Mouse (Mus musculus): ENCODE measurements around the gene Ccdc150.
A peak's percentile ranks its signal among the peaks of the same experiment; 100 is the strongest.

The Ccdc150 gene

DNA sequence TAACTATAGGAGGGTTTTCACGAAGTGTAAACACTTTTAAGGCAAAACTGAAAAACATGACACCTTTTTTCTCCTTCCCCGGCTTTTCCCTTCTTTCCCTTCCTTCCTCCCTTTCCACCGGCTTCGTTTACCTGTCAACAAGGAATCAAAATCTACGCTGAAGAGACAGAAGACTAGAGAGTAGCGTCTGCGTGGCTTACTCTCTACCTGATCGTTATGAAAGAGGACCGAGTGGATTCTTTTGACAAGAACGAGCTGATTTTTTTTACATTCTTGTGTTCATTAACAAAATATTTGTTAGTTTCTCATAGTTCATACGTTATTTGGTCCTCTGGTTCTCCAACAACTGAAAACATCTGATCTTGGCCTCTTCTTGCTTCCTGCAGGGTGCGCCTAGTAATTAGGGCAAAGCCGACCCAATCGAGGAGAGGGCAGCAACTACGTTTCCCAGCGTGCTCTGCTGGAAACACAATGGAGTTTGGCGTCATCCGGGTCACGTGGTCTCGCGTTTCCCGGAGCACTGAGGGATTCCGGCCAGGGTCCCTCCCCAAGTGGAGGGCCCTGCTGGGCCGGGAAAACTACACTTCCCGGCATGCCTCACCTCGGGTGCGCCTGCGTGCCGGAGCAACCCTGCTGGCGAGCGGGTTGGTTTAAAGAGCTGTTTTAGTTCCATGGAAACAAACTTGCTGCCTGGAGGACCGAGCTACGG, at the start of gene Ccdc150:
Ccdc150 (plus strand) TSS at position 526 of the 709 bp plus-strand sequence.
- DNase-seq (ENCODE audit: low spot score) = peak; percentile 78

DNA sequence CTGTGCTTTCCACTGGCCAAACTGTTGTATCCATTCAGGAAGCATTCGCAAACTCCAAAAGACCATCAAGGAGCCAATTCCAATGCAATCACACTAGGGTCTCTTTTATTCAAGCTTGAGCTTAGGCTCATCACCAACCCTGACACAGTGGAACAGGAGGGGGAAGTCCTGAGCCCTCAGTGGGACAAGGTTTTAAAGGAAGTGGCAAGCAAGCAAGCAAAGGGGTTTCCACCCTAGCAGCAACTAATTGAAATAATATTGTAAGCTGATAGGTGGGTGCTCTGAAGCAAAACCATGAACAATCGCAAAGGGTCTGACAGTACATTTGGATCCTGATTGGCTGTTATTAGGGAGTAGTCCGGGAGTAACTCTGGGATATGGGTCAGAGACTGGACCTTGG, 30.2 kb upstream of the Ccdc150 start:
- DNase-seq (ENCODE audit: low spot score) = no peak

DNA sequence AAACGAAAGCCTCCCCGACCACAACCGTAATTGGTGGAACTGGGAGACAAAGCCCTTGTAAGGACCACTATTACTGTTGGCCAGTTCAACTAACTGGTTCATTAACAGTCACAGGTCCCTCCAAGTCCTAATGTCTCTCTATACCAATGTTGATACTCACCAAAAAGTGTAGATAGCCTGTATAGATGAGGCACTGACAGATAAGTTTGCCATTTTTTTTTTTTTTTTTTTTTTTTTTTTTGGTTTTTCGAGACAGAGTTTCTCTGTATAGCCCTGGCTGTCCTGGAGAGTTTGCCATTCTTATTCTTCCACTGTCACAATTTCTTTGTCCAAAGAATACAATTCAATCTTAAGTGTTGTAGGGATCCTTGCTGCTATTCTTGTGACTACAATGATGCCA, 7.8 kb upstream of the Ccdc150 start:
- DNase-seq (ENCODE audit: low spot score) = no peak

DNA sequence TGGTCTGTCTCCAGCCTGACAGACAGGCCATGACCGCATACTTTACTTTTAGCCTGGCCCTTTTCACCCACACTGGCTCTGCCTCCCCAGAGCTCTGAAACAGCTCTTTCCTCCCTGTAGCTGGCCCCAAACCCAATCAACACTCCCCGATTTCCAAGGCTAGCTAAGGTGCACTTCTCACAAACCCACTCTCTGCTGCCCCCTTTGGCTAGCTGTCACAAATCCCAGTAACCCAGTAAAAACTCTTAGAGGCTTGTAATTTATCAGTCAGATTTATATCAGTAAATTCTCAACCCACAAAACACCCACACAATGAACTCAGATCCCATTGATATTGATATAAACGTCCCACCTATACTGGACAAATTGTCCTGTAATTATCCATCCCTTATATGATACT, 25.1 kb downstream of the Ccdc150 start:
- no peak for DNase-seq (ENCODE audit: low spot score)

DNA sequence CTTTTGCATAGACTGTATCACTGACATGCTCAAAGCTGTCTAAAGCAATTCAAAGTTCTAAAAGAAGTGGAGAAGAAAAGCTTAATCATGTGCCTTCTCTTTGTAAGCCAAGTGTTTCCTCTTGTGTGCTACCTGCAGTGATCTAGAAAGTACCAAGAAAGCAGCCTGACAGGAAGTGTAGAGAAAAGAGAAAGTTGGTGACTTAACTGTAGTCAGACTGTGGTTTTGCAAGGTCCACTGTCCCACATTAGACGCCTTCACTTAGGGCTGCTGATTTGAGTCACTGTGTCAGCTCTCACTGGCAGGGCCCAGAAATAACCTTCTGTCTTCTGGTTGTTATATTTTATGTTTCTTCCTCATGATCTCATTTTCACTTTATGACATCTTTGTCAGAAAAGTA, 29.1 kb downstream of the Ccdc150 start:
- no peak for DNase-seq (ENCODE audit: low spot score)

DNA sequence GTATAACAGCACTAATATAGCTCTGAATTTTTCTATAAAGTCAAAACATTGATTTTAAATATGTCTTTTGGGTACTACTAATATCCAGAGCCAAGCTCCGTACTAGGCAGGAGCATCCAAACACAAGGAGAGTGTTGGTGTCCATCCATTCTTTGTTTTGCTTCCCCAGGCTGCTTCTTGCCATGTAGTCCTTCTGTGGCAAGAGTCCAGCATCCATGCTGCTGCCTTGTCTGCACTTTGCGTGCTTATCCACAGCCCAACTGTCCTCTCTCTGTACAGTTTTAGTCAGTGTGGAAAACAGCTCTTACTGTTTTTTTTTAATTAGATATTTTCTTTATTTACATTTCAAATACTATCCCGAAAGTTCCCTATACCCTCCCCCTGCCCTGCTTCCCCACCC, 30.2 kb downstream of the Ccdc150 start:
- DNase-seq (ENCODE audit: low spot score) = no peak

DNA sequence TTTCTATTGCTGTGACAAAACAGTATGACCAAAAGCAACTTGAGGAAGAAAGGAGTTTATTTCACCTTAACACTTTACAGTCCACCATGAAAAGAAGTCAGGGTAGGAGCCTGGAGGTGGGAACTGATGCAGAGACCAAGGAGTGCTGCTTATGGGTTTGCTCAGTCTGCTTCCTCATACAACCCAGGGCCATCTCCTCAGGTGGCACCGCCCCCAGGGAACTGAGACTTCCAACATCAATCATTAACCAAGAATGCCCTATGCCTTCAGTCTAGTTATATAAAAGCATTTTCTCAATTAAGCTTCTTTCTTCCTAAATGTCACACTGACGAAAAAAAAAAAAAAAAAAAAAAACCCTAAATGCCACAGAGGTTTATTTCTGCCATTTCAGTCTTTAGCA, 55.9 kb downstream of the Ccdc150 start:
- DNase-seq (ENCODE audit: low spot score) = no peak

DNA sequence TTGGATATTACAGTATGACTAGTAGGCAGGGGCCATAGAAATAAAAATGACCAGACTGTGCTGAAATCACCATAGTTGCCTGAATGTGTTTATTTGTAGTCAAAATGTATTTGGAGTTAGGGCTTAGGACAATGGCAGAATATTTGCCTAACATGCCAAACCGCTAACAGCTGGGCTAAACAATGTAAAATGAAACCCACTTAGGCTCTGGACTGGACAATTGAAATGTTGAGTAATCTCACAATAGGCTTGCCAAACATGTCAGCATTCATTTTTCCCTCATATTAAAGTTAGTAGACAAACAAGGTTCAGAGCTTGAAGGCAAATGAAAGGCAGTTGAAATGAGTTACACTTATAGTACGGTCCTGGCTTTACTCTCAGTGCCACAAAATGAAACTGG, 76.2 kb downstream of the Ccdc150 start:
- DNase-seq (ENCODE audit: low spot score) = no peak

DNA sequence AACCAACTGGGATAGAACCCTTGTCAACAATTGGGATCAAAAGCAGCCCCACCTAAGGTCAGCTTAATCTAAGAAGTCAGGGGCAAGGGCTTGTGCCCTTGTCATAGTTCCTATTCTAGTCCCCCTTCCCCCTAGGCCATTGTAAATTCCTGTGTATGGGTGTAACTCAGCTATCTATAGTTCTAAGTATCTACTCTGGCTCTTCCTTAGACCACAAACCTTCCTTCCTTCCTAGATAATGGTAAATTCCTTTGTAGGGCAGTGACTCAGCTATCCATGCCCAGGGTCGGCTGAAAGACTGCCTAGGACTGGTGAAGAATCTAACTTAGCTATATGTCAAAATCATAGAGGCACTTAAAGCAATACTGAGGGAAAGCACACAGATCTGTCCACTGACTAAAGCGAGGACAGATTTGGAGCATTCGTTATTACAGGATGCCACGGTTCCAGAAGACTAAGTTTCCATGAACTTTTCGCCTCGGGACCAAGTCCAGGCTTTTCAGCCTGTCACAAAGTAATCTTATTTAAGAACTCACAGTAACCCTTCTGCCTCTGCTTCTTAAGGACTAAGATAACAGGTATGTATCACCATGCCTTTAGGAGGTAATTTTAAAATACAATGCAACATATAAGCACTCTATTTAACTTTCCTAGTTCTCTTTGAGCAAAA, 77.5 kb downstream of the Ccdc150 start:
- DNase-seq (ENCODE audit: low spot score) = no peak

DNA sequence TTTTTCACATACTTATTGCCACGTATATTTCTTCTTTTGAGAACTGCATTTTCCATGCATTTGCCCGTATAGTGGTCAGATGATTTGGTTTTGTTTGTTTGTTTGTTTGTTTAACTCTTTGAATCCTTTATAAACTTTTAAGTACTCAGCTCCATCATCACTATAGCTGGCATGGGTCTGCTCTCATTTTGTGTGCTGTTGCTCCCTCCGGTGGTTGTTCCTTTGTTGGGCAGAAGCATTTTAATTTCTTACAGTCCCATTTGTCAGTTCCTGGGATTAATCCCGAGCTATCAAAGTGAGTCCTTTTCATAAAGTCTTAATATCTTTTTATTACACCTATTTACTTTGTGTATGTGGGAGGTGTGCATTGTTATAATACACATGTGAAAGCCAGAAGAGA, 82.5 kb downstream of the Ccdc150 start:
- DNase-seq (ENCODE audit: low spot score) = no peak

DNA sequence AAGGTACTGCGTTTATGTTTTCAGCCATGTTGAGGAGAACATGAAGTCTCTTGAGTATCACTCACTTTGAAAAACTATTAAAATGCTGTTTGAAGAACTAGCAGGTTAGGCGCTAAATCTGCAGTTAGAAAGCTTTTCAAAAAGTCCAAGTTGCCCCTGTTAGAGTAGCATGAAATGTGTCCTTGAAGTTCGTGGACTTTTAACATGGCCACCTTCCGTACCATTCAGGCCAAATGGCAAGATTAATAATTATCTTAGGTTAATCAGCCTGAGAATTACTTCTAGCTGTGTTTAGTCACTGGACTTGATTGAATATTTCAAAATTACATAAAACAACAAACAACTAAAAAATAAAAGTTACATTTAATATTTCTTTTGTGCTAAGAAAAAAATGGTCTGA, 104.3 kb downstream of the Ccdc150 start:
- no peak for DNase-seq (ENCODE audit: low spot score)

DNA sequence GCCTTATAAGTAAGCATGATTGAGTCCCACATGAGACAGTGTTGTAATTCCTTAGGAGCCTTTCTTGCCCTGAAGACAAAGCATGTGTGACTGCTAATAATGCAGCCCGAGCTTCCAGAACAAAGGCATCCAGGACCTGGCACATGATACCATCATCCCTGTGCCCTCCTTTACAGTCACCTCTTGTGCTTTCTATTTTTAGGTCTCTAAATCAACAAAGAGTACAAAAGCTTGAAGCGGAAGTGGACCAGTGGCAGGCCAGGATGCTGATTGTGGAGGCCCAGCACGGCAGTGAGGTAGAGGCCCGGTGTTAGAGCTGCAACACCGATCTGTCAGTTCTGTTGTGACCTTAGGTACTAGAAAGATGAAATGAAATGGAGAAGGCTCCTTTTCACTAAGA, 105.0 kb downstream of the Ccdc150 start:
- DNase-seq (ENCODE audit: low spot score) = no peak

DNA sequence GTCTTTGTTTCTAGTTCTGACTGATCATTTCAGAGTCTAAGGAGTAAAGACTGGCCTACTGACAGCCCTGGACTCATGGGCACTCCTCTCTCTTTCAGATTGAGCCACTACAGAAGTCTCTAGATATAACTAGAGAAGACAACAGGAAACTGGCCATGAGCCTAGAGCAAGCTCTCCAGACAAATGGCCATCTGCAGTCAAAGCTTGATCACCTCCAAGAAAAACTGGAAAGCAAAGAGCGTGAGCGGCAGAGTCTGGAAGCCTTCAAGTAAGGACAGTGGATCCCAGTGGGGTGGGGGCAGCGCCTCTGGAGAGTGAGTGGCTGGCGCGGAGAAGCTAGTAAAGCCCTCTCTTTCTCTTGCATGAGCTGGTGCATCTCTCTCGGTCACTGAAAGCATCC, 106.1 kb downstream of the Ccdc150 start:
- no peak for DNase-seq (ENCODE audit: low spot score)

DNA sequence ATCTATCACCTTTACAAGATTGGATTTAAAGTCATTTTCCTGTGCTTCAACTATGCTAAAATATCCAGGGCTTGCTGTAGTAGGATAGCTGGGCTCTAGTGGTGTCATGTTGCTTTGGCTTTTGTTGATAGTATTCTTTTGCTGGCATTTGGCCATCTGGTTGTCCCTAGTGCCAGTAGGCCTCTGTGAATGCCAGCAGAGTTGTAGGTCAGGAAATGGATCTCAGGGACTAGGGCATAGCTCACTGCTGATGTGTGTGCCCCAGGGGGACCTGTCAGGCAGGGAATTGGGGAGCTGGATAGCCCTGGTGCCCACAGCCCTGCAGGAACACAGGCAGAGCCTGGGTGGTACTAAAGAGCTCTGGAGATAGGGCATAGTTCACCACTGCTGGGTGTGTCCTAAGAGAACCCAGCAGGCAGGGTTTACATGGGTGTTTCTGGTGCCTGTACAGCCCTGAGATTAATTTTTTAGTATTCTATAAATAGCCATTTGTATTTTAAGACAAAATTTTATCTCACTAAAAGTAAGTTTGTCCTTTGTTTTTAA, 127.1 kb downstream of the Ccdc150 start:
- DNase-seq (ENCODE audit: low spot score) = no peak

DNA sequence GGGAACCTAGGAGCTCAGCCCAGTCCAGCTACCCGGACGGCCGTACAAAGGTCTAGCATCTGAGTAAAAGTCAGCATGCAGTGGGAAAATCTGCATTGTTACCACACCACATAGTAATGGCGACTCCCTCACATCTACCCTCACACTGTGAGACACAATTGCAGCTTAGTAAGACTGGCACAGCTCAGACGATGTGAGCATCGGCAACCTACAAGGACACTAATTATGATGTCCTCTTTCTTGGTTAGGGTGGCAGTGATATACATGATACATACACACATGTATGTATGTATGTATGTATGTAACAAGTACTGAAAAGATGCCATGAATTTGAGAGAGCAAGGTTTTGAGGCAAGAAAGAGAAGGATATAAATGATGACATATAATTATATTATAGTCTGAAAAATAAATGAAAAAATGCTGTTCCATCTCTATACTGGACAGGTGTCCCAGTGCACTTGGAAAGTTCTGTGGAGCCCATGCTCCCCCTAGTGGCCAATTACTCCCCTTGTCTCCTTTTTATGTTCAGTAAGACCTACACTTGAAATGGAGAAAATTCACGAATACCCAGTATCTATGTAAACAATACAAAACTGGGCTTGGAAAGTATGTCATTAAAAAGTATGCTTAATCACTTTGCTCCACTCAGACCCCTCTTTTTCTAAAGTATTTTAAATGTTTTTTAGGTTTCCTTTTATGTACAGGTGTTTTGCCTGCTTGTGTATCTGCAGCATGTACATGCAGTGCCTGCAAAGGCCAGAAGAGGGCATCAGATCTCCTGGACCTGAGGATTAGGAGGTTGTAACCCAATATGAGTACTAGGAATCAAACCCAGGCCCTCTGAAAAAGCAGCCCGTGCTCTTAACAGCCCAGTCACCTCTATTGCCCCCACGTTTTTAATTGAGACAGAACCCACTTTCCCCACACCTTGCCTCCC, 130.8 kb downstream of the Ccdc150 start:
- DNase-seq (ENCODE audit: low spot score) = no peak

DNA sequence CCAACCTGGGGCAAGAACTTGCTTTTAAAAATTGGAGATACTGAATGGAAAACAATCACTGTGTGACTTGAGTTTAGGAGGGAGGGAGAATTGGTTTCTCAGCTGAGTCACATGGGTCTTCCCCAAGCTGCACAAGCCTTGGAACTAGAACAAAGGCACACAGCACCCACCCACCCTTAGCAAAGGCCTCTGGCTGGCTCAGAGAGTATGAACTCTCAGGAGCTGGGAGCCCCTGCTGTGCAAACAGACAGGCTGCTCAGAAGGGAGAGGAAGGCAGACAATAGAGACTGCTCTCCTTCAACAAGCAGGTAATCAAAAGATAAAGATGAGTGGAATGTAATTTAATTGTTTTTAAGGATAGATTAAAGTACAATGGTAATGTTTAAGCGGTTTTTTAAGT, 133.7 kb downstream of the Ccdc150 start:
- no peak for DNase-seq (ENCODE audit: low spot score)

DNA sequence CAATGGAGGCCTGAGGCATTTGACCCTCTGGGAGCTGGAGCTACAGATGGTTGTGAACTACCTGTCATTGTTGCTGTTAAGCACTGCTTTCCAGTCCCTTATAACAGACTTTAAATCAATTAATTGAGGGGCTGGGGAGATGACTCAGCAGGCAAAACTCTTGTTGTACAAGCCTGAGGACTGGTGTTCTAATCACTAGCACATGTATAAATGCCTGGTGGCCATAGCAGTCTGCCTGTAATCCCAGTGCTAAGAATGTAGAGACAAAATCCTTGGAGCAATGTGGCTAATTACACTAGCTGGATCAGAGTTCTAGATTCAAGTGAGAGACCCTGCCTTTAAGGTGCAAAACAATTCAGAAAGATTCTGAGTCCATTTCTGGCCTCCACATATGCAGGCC, 152.3 kb downstream of the Ccdc150 start:
- no peak for DNase-seq (ENCODE audit: low spot score)
